In genomic region chr2:157430667-157431429, GRCm38 (mm10) we compare ENCODE assay signal across 10 mouse cellular contexts. TPM values are rescaled to one million over a fixed set of nuclear protein-coding genes. Genes with fewer than 3 reads are reported as not detected.
DNase-seq lines count a peak whose midpoint lies in the region; ATAC-seq and TF ChIP-seq lines count a peak whose summit lies in the region.
"Had no signal": no experiment of that assay in that cellular context is flagged by ENCODE, and none has a peak within 500 bp of the region (broad histone marks: within the 10 kb centered on the region; RNA-seq: fewer than 3 reads in every experiment).

No protein-coding gene starts in this region.

- no peaks in the 10 kb centered on the region for H3K27me3 ChIP-seq in kidney, adult 2 months (replicated peaks; ENCODE audit: control insufficient read depth, insufficient read depth, low read length)
- no peaks in the 10 kb centered on the region for H3K27me3 ChIP-seq in kidney, embryonic 16.5 days (ENCODE audit: insufficient read depth, low read length)

- DNase-seq in kidney, adult 2 months, result peak; percentile 62
- no peak for DNase-seq in kidney, postnatal 14 days
- no peak for DNase-seq in cerebellum, adult 9-10 months
- DNase-seq in embryo, embryonic 11 days, result no peak
- DNase-seq: heart, adult 11 months; lung, adult 2 months had no signal

- H3K27ac ChIP-seq in kidney, adult 2 months (ENCODE audit: insufficient read depth, low read depth, low read length), result no peak overlapping the region
- H3K27ac ChIP-seq in cortical plate, adult 2 months (ENCODE audit: insufficient read depth, low read length), result peak overlapping the region; percentile 78
- no peak overlapping the region for H3K27ac ChIP-seq in kidney, embryonic 16.5 days (ENCODE audit: low read length)

- H3K4me3 ChIP-seq in kidney, adult 2 months (ENCODE audit: insufficient read depth, low read depth, low read length), result no peak overlapping the region
- no peak overlapping the region for H3K4me3 ChIP-seq in cortical plate, adult 2 months (ENCODE audit: insufficient read depth, low read length)
- H3K4me3 ChIP-seq in kidney, embryonic 16.5 days (ENCODE audit: low read length), result no peak overlapping the region

- no peak for TF ChIP-seq POLR2A in kidney, adult 2 months (IDR thresholded peaks at IDR 0.05; ENCODE audit: low read depth, low read length)
- no peak for TF ChIP-seq POLR2A in cortical plate, adult 2 months (IDR thresholded peaks at IDR 0.05; ENCODE audit: extremely low read depth, insufficient read depth, low read length)

- ATAC-seq in CD4-positive, CD25-positive, alpha-beta regulatory T cell, adult 4 months, result peak; percentile 36
- no peak for ATAC-seq in kidney, embryonic 16.5 days (ENCODE audit: low FRiP score, low TSS enrichment)
- ATAC-seq: forebrain, embryonic 14.5 days had no signal

- H3K4me2 ChIP-seq in kidney, embryonic 16.5 days (replicated peaks; ENCODE audit: low read depth, low read length), result no peak overlapping the region

- H3K36me3 ChIP-seq in kidney, adult 2 months (ENCODE audit: control insufficient read depth, insufficient read depth, low read length), result no peaks in the 10 kb centered on the region
- peaks cover 3% of the 10 kb centered on the region; the same call in 1 of the 2 replicates for H3K36me3 ChIP-seq in kidney, embryonic 16.5 days (ENCODE audit: insufficient read depth, low read length)

- H3K9me3 ChIP-seq in kidney, embryonic 16.5 days (ENCODE audit: low read length), result no peaks in the 10 kb centered on the region

- WGBS in kidney, adult 2 months, result 66% methylated on average over 4 of the region's 4 CpGs
- 80% methylated on average over 4 of the region's 4 CpGs for WGBS in kidney, embryonic 16.5 days

- H3K4me1 ChIP-seq in kidney, adult 2 months (ENCODE audit: control insufficient read depth, insufficient read depth, low read length), result peaks cover 19% of the 10 kb centered on the region; the same call in 1 of the 2 replicates
- H3K4me1 ChIP-seq in cortical plate, adult 2 months (ENCODE audit: control insufficient read depth, insufficient read depth, low read length), result peaks cover 41% of the 10 kb centered on the region
- peaks cover 57% of the 10 kb centered on the region for H3K4me1 ChIP-seq in kidney, embryonic 16.5 days (ENCODE audit: insufficient read depth, low read length)

- 0 out of 2 replicates have a peak overlapping the region, but pooled peaks have one; percentile 36 for H3K9ac ChIP-seq in kidney, embryonic 16.5 days (replicated peaks; ENCODE audit: low read length)

- no peak; the same call in 1 of the 2 replicates for TF ChIP-seq CTCF in kidney, adult 2 months (conservative IDR thresholded peaks at IDR 0.05; ENCODE audit: insufficient read depth, insufficient read length, low read depth, low read length)
- TF ChIP-seq CTCF in cortical plate, adult 2 months (IDR thresholded peaks at IDR 0.05; ENCODE audit: extremely low read depth, insufficient read depth, low read length), result no peak

RNA-seq across cellular contexts. Expression of gene Src, which starts 12.6 kb away (rescaled TPM):
- polyA plus RNA-seq in kidney, adult 2 months (2012; rRNA removed), result 31.8 and 33.9 TPM in 2 replicates
- 1 to 10 TPM; 1.6 to 2.0 TPM for polyA plus RNA-seq in CD4-positive, CD25-positive, alpha-beta regulatory T cell, adult 4 months (2017; shearing (Covaris generic))
- 83.8 and 95.0 TPM in 2 replicates for polyA plus RNA-seq in cortical plate, adult 2 months (2012; rRNA removed)
- 16.9 and 17.3 TPM in 2 replicates for polyA plus RNA-seq in kidney, embryonic 16.5 days (2015; fragmentation: Nextera tagmentation; extraction: Ambion mirVana)
